Comparison of ENCODE assay signal across 16 mouse cellular contexts in genomic region chr9:56396306-56396705, GRCm38 (mm10).
"Had no signal": no experiment of that assay in that cellular context is flagged by ENCODE, and none has a peak within 500 bp of the region (broad histone marks: within the 10 kb centered on the region; RNA-seq: fewer than 3 reads in every experiment).

No protein-coding gene starts in this region.

- ATAC-seq: liver, embryonic 12.5 days had no signal

- H3K27ac ChIP-seq: kidney, postnatal 0 days; limb, embryonic 15.5 days; liver, embryonic 12.5 days; midbrain, embryonic 10.5 days; neural tube, embryonic 15.5 days; stomach, postnatal 0 days had no signal

- H3K36me3 ChIP-seq: limb, embryonic 15.5 days; liver, embryonic 12.5 days; midbrain, embryonic 10.5 days; neural tube, embryonic 15.5 days had no signal

- H3K9ac ChIP-seq: limb, embryonic 15.5 days; liver, embryonic 12.5 days; lung, embryonic 14.5 days; neural tube, embryonic 15.5 days had no signal

- H3K4me3 ChIP-seq: limb, embryonic 15.5 days; liver, embryonic 12.5 days; midbrain, embryonic 10.5 days; myocyte; neural tube, embryonic 15.5 days had no signal

- H3K4me2 ChIP-seq: limb, embryonic 15.5 days; liver, embryonic 12.5 days; lung, embryonic 14.5 days; neural tube, embryonic 15.5 days had no signal

- DNase-seq: kidney, postnatal 36 days; lung, embryonic 14.5 days; lung, postnatal 10 days; lung, postnatal 4 days; midbrain, embryonic 14.5 days; right cerebral cortex, adult 18-20 months; right cerebral cortex, postnatal 25 days; thymus, adult 18-20 months; thymus, postnatal 14 days had no signal

- H3K9me3 ChIP-seq: limb, embryonic 15.5 days; liver, embryonic 12.5 days; midbrain, embryonic 10.5 days; neural tube, embryonic 15.5 days had no signal

- H3K27me3 ChIP-seq: limb, embryonic 15.5 days; liver, embryonic 12.5 days; neural tube, embryonic 15.5 days had no signal

- H3K4me1 ChIP-seq: limb, embryonic 15.5 days; liver, embryonic 12.5 days; midbrain, embryonic 10.5 days; neural tube, embryonic 15.5 days had no signal
